Mouse (Mus musculus) layer of hippocampus, postnatal 25 days (tissue): ENCODE results near the gene Arid4a. TPM values are rescaled to one million over a fixed set of nuclear protein-coding genes. Genes with fewer than 3 reads are reported as not detected.

Experiments used
- DNase-seq, 2 experiments: peaks; one replicate each; pipeline ENCODE4 v3.0.0; 2022; ENCODE audit warnings: mixed read lengths in 2 of 2, low spot score in 1 of 2; ENCODE audit errors: extremely low spot score in 1 of 2
- total RNA-seq, 2 experiments: library from RNA; stranded (reverse); gene quantifications; 2 replicates each; pipeline ENCODE4 v1.2.3; 2021

Gene Arid4a
- total RNA-seq, 2 experiments from 2014 or later, result 36.8 to 41.7 TPM

DNA sequence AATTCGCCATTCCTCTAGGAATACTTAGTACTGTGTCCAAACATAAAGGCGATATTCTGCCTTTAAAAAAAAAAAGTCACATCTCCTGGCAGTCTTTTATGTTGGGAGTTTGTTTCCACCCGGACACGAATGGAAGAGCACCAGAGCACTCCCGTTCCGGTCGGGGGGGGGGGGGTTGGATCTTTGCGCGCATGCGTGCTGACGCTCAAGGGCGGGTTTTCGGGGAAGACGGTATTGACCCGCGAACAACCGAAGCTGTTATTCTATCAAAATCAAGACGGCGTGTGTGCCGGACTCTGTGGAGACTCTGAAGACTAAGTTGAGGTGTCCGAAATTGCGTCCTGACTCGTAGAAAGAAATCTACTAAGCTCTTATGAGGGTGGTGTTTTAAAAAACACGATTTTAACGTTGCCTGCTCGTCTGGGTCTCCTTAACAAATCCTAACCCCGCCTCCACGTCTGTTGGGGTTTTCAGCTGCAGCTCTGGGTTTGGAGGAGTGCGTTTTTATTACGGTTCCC is 121.2 kb downstream of the Arid4a start:
- DNase-seq, result peak; percentile 63 to 78

DNA sequence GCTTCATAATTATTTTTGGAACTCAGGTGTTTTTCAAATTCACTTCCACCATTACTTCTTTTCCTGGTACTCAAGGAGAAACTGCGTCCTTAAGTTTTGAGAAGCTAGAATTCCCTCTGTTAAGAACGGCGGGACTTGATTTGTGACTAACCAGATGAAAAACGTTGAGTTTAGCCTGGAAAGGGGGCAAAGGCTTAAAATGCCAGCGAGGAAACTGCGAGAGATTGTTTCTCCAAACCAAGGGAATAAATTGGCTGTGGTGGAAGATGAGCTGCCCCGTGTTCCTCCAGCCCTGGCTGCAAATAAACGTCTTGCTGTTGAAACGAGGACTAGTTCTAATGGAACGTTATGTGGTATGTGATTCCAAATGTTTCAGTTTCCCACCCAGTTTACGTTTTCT is 121.9 kb downstream of the Arid4a start:
- DNase-seq, result no peak

DNA sequence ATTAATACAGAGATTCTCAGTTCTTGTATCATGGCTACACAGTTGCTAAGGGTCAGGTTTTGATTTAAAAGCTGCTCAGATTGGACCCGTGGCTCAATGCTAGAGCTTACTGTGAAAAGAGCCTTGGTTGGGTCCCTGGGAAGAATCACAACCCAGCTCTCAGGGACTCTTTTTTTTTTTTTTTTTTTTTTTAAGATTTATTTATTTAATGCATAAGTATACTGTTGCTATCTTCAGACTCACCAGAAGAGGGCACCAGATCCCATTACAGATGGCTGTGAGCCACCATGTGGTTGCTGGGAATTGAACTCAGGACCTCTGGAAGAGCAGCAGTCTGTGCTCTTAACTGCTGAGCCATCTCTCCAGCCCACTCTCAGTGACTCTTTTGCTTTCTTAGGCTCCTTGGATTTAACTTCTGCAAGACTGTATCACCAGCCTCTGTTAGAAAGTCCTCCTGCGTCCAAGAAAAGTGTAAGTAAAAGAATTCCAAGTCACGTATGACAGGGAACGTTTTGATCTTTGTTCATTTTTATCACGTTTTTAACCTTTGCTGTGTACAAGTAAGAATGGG is 123.6 kb downstream of the Arid4a start:
- DNase-seq, result no peak

DNA sequence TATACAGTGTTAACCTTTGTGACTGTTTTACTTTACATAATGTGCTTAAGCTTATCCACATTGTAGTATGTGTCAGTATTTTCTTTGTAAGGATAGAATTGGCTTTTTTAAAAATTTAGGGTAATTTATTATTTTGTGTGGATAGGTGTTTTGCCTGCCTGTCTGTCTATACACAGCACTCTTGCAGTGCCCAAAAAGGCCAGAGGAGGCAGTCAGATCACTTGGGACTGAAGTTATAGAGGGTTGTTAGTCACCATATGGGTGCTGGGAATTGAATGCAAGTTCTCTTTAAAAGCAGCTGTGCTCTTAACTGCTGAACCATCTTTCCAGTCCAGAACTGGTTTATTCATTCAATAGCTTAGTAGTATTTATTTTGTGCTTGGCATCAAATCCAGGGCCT is 125.4 kb downstream of the Arid4a start:
- no peak for DNase-seq

DNA sequence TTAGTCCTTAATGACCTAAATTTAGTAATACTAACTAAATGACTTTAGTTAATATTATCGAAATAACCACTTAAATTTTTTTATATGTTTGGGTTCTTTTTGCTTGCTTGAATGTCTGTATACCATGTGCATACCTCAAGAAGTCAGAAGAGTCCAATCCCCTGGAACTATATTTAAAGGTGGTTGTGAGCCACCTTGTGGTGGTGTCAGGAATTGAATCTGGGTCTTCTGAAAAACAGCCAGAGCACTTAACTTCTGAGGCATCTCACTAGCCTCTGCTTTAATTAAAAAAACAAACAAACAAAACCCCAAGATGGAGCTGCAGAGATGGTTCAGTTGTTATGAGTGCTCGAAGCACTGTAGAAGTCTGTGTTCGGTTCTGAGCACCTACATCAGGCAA is 131.9 kb downstream of the Arid4a start:
- DNase-seq, result peak in 1 of 2 experiments; percentile 56

Other genes with a start within 250 kb of the Arid4a start
- gene Frmd6, start 190.5 kb upstream of the Arid4a start, total RNA-seq, result 10 to 100 TPM; 15.4 to 16.8 TPM
- gene Actr10, start 78.1 kb upstream of the Arid4a start, total RNA-seq, result 100 to 1,000 TPM; 174 to 178 TPM
- 100 to 1,000 TPM; 207 to 215 TPM for gene Psma3, start 41.4 kb upstream of the Arid4a start, total RNA-seq
- gene Tomm20l, start 95.4 kb downstream of the Arid4a start, total RNA-seq, result not detected
- 10 to 100 TPM; 54.0 to 54.6 TPM for gene Timm9, start 120.7 kb downstream of the Arid4a start, total RNA-seq
- gene 2700049A03Rik, start 120.9 kb downstream of the Arid4a start, total RNA-seq, result 1 to 10 TPM; 5.4 to 6.6 TPM